Mouse (Mus musculus) heart, postnatal 0 days (tissue): ENCODE results near the gene BC003965. TPM values are rescaled to one million over a fixed set of nuclear protein-coding genes. Genes with fewer than 3 reads are reported as not detected.
"Not testable (repeated sequence)": the region's sequence is repeated elsewhere in the genome, so short reads cannot be mapped to it uniquely, and the experiment has no call there.

ENCODE experiments used
- ATAC-seq: fragments of 200-750 bp; cut with Nextera tagmentation; 2 replicates; pipeline ENCODE4 v1.8.0; 2017; ENCODE audit warnings: low read depth, moderate number of reproducible peaks, moderate library complexity; ENCODE audit not compliant: insufficient read depth
- DNase-seq: peaks from one replicate; pipeline ENCODE4 v3.0.0-alpha.2; 2016; ENCODE audit warnings: low spot score
- H3K27ac ChIP-seq: fragments of 300-500 bp; sonication (generic); 2 replicates; pipeline ENCODE4 v1.5.1; 2014; ENCODE audit warnings: low read depth, mild to moderate bottlenecking
- H3K27me3 ChIP-seq: fragments of 300-500 bp; sonication (generic); 2 replicates; pipeline ENCODE4 v1.6.1; 2014; ENCODE audit warnings: low read length, mixed read lengths; ENCODE audit not compliant: control insufficient read depth, insufficient read depth
- H3K36me3 ChIP-seq: fragments of 300-500 bp; sonication (generic); replicated peaks from 2 replicates; pipeline ENCODE4 v1.6.1; 2014; ENCODE audit warnings: low read length, mixed read lengths; ENCODE audit not compliant: control insufficient read depth, insufficient read depth
- H3K4me1 ChIP-seq: fragments of 300-500 bp; sonication (generic); 2 replicates; pipeline ENCODE4 v1.6.1; 2014; ENCODE audit warnings: antibody characterized with exemption; ENCODE audit not compliant: control insufficient read depth, insufficient read depth
- H3K4me2 ChIP-seq: fragments of 300-500 bp; sonication (generic); 2 replicates; pipeline ENCODE4 v1.6.1; 2014; ENCODE audit warnings: low read depth, mild to moderate bottlenecking, low read length, moderate library complexity
- H3K4me3 ChIP-seq: fragments of 300-500 bp; sonication (generic); 2 replicates; pipeline ENCODE4 v1.5.1; 2014; ENCODE audit warnings: low read depth, low read length
- H3K9ac ChIP-seq: fragments of 300-500 bp; sonication (generic); replicated peaks from 2 replicates; pipeline ENCODE4 v1.6.1; 2014; ENCODE audit warnings: low read depth, low read length, mixed read lengths
- H3K9me3 ChIP-seq: fragments of 300-500 bp; sonication (generic); replicated peaks from 2 replicates; pipeline ENCODE4 v1.6.1; 2016; ENCODE audit warnings: low read length; ENCODE audit not compliant: control insufficient read depth
- CTCF ChIP-seq: IDR thresholded peaks from 2 replicates; pipeline ENCODE4 v1.5.1; 2016; ENCODE audit warnings: antibody characterized with exemption, control low read depth, low read depth
- EP300 ChIP-seq: IDR thresholded peaks from 2 replicates; pipeline ENCODE4 v1.6.1; 2016; ENCODE audit warnings: antibody characterized with exemption, low read depth
- WGBS: fragments of 180-500 bp; shearing (Covaris S2); extraction: QIAGEN DNeasy Blood & Tissue Kit; methylation state at CpG from one replicate; pipeline ENCODE4 v1.1.7; 2014; 5-methylcytosine and 5-hydroxymethylcytosine counted together
- polyA plus RNA-seq: library from polyadenylated mRNA; unstranded; fragments of >200 nt; fragmentation: Nextera tagmentation; extraction: Ambion mirVana; gene quantifications from 2 replicates; pipeline ENCODE4 v1.2.1, GENCODE M21; 2015
- total RNA-seq: library from RNA; depleted of rRNA; stranded (reverse); fragments of >200 nt; gene quantifications from 2 replicates; pipeline ENCODE4 v1.2.3, GENCODE M21; 2014; ENCODE audit warnings: low replicate concordance

Gene BC003965
- total and polyA plus RNA-seq, 2 experiments from 2014 or later: 17.3 to 26.5 TPM

DNA sequence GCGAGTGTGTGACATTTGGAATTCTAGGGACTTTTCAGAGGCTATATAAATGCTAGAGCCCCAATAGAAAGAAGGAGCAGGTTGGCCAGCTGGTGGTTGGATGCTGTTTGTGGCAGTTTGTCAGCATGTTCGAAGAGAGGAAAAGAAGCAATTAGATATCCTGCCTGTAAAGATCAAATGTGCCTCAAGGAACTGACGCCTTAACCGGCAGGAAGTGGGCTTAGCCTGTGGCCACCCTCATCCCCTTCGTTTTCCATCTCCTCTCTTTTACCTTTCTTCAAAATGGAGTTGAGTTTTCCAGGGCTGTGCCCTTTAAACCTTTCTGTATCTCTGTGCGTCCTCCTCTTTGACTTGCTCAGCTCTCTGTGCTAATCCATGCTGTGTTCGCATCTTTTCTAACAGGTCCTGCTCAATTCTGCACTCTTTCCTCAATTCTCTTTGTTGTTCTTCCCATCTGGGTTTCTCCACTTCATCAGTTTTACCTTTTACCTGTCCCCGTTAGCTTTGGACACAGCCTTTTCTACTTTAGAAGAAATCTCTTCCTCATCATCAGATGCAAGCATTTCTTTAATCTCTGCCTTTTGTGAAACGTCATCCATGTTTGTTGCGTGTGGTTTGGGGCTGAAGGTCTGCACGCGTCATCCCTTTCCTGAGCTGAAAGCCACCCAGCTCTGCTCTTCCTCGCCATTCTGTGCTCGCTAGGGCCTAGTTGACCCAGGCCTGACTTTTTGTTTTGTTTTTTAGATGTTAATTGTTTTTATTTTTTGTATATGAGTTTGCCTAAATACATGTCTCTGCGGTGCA lies 35.3 kb downstream of the BC003965 start:
- ATAC-seq: no peak
- H3K36me3 ChIP-seq: peaks cover 50% of the 10 kb centered on the region
- H3K27ac ChIP-seq: no peak overlapping the region
- no peak overlapping the region for H3K4me2 ChIP-seq
- TF ChIP-seq CTCF: no peak
- peaks cover 5% of the 10 kb centered on the region; the same call in 1 of the 2 replicates for H3K4me1 ChIP-seq
- DNase-seq: no peak
- H3K9ac ChIP-seq: no peak overlapping the region
- WGBS: 93% methylated on average over 15 of the region's 15 CpGs
- H3K9me3 ChIP-seq: no peaks in the 10 kb centered on the region
- no peaks in the 10 kb centered on the region for H3K27me3 ChIP-seq
- no peak overlapping the region for H3K4me3 ChIP-seq

DNA sequence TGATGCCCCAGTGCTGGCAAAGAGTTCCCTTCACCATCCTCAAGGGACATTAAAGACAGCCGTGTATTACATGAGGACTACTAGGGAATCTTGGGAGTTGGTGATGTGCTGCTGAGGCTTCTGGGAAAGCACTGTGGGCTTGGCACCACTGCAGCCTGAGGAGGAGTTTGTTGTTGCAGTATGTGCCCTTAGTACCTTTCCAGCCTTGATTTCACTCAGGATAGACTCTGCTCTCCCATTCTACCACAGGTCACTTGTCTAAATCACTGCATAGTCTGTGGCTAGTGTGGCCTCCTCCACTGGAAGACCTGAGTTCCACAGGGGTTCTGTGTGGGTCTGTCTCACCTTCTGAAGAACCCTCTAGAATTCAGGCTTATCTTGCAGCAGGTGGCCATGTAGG lies 36.4 kb downstream of the BC003965 start:
- ATAC-seq: no peak
- H3K9ac ChIP-seq: no peak overlapping the region
- no peaks in the 10 kb centered on the region for H3K27me3 ChIP-seq
- H3K4me3 ChIP-seq: no peak overlapping the region
- WGBS: 88% methylated on average over 1 of the region's 1 CpGs
- H3K36me3 ChIP-seq: peaks cover 40% of the 10 kb centered on the region
- no peaks in the 10 kb centered on the region for H3K9me3 ChIP-seq
- no peak overlapping the region for H3K27ac ChIP-seq
- no peak for DNase-seq
- no peak overlapping the region for H3K4me2 ChIP-seq
- TF ChIP-seq CTCF (no peak), EP300 (no peak)
- H3K4me1 ChIP-seq: peaks cover 5% of the 10 kb centered on the region; the same call in 1 of the 2 replicates

DNA sequence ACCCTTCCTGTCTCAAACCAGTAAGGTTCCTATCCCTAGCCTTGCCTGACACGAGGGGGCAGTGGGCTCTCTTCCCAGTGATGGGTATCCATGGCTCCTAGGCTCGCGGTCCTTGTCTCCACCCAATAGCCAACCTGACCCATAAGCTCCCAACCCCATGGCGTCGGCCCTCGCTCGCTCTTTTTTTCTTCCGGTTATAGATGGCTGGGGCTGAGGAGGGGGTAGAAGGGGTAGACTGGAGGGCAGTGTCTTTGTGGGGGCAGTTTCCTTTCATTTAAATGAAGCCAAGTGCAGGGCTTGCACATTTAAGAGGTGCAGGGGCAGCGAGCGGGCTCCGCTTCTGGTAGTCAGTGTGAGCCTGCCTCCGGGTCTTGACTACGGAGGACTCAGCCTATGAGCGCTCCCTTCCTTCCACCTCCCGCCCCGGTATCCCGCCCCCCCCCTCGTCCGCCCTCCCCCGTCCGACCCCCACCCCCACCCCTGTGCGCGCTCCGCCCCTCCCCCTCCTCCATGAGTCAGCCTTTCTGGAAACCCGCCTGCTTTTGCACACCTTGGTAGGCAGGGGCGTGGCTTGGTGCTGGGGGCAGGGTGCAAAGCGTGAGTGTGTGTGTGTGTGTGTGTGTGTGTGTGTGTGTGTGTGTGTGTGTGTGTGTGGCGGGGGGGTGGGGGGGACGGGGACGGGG lies 37.6 kb downstream of the BC003965 start:
- H3K27ac ChIP-seq: peak overlapping the region; percentile 30; the same call in 1 of the 2 replicates

DNA sequence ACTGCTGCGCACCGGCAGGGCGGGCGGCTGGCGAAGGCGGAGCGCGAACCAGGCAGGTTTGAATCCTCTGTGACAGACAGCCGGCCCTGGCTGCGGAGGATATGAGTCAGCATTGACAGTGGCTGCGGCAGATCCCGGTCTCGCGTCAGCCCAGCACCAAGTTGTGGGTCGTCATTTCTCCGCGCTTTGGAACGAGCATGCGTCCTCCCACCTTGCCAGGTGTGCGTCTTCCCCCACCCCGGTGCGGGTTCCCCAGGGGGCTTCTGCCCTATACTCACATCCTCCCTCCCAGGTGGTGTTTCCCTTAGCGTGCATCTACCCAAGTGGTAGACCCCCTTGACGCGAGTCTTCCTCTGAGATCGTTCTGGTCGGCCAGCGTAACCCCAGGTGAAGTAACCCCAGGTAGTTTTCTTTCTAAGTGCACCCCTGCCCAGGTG lies 38.2 kb downstream of the BC003965 start:
- H3K4me1 ChIP-seq, H3K9me3 ChIP-seq, DNase-seq, H3K9ac ChIP-seq, H3K27me3 ChIP-seq: not testable (repeated sequence)
- Histone ChIP-seq H3K27ac (peak overlapping the region; percentile 25; the same call in 1 of the 2 replicates), H3K4me2 (peak overlapping the region; percentile 83), H3K36me3 (peaks cover 38% of the 10 kb centered on the region), H3K4me3 (peak overlapping the region; percentile 42)
- 22% methylated on average over 13 of the region's 28 CpGs for WGBS
- peak; percentile 81 for ATAC-seq

More for the DNA sequence above, 37.6 kb downstream of the BC003965 start:
- Histone ChIP-seq H3K27me3 (no peaks in the 10 kb centered on the region), H3K4me1 (peaks cover 5% of the 10 kb centered on the region; the same call in 1 of the 2 replicates), H3K9ac (peak overlapping the region; percentile 41), H3K36me3 (peaks cover 37% of the 10 kb centered on the region), H3K4me3 (peak overlapping the region; percentile 42), H3K9me3 (no peaks in the 10 kb centered on the region), H3K4me2 (peak overlapping the region; percentile 83)
- TF ChIP-seq CTCF (no peak), EP300 (no peak)
- ATAC-seq (peak; percentile 70), DNase-seq (peak; percentile 33)
- 2% methylated on average over 16 of the region's 30 CpGs for WGBS

DNA sequence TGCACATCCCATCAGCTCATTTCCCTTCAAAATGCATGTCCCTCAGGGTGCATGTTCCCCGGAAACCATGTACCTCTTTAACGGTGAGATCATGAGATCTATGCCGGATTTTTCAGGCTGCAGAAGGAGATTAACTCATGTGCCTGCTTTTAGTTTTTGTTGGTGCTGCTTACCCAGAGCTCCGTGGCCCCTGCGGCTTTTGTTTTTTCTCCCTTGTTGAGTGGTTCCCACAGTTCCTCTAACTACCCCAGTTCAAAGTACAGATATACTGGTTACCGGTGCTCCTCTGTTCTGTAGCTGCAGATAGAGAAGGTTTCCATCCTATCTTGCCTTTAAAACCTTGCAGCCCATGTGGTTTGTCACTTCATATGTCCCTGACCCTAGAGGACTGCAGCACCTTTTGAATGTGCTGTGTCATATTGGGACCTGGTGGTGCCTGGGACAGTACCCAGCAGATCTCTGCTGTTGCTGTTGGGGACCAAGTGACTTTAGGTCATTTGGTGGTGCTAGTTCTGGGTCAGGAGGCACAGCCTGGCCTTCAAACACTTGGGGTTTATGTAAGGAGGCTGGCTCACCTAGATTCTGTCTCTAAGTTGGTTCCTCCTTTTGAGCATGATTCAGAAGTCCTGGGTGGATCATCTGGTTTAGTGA lies 38.7 kb downstream of the BC003965 start:
- Histone ChIP-seq H3K4me3 (peak overlapping the region; percentile 11; the same call in 1 of the 2 replicates), H3K27me3 (no peaks in the 10 kb centered on the region), H3K27ac (peak overlapping the region; percentile 25; the same call in 1 of the 2 replicates), H3K4me2 (peak overlapping the region; percentile 83), H3K9ac (no peak overlapping the region), H3K36me3 (peaks cover 36% of the 10 kb centered on the region), H3K9me3 (no peaks in the 10 kb centered on the region), H3K4me1 (peaks cover 5% of the 10 kb centered on the region; the same call in 1 of the 2 replicates)
- DNase-seq (no peak), ATAC-seq (no peak)
- WGBS: 64% methylated on average over 6 of the region's 6 CpGs
- no peak for TF ChIP-seq CTCF
- no peak for TF ChIP-seq EP300
